Mouse (Mus musculus) bone marrow macrophage, adult 2 months (primary cell): ENCODE results near the gene Plppr1.

Experiments used
- CTCF ChIP-seq: IDR thresholded peaks from 2 replicates; pipeline ENCODE4 v1.5.1; 2012; ENCODE audit warnings: low read depth, mild to moderate bottlenecking, low read length, moderate library complexity
- POLR2A ChIP-seq: IDR thresholded peaks from 2 replicates; pipeline ENCODE4 v1.6.1; 2012; ENCODE audit warnings: mild to moderate bottlenecking, low read depth, low read length, borderline replicate concordance

DNA sequence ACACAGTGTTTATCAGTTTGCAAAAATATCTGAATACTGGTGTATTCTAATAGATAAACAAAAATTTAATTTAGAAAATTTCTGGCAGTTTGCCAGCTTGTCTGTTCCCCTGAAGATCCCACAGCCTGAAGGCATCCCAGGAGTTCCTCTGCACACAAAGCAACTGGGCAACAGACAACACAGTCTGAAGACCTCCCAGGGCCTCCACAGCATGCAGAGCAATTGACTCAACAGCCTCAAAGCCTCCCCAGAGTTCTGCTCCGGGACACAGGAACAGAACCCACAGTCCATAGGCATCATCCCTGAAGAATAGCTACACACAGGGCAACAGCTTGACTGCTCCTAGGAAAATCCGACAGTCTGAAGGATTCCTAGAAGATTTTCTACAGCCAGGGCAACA is 289.6 kb downstream of the Plppr1 start:
- TF ChIP-seq CTCF (no peak), POLR2A (no peak)
